Mouse (Mus musculus) hindbrain, postnatal 0 days (tissue): ENCODE results near the gene B4galnt1. TPM values are rescaled to one million over a fixed set of nuclear protein-coding genes. Genes with fewer than 3 reads are reported as not detected.

Experiments used
- ATAC-seq: fragments of 200-750 bp; cut with Nextera tagmentation; 2 replicates; pipeline ENCODE4 v1.8.0; 2017; ENCODE audit warnings: mild to moderate bottlenecking, moderate TSS enrichment, moderate library complexity
- DNase-seq: peaks from one replicate; pipeline ENCODE4 v3.0.0-alpha.2; 2015; ENCODE audit warnings: low spot score
- H3K27ac ChIP-seq: fragments of 300-500 bp; sonication (generic); 2 replicates; pipeline ENCODE4 v1.5.1; 2014; ENCODE audit warnings: mild to moderate bottlenecking
- H3K27me3 ChIP-seq: fragments of 300-500 bp; sonication (generic); 2 replicates; pipeline ENCODE4 v1.6.1; 2014; ENCODE audit warnings: low read length, mixed read lengths; ENCODE audit not compliant: insufficient read depth
- H3K36me3 ChIP-seq: fragments of 300-500 bp; sonication (generic); 2 replicates; pipeline ENCODE4 v1.6.1; 2014; ENCODE audit warnings: low read length, mixed read lengths; ENCODE audit not compliant: insufficient read depth
- H3K4me1 ChIP-seq: fragments of 300-500 bp; sonication (generic); 2 replicates; pipeline ENCODE4 v1.6.1; 2014; ENCODE audit warnings: antibody characterized with exemption, low read length, mixed read lengths; ENCODE audit not compliant: insufficient read depth
- H3K4me2 ChIP-seq: fragments of 300-500 bp; sonication (generic); 2 replicates; pipeline ENCODE4 v1.6.1; 2014; ENCODE audit warnings: low read depth, mild to moderate bottlenecking, low read length, moderate library complexity, mixed read lengths
- H3K4me3 ChIP-seq: fragments of 300-500 bp; sonication (generic); 2 replicates; pipeline ENCODE4 v1.5.1; 2014; ENCODE audit warnings: low read length
- H3K9ac ChIP-seq: fragments of 300-500 bp; sonication (generic); replicated peaks from 2 replicates; pipeline ENCODE4 v1.6.1; 2014; ENCODE audit warnings: mild to moderate bottlenecking, low read length, moderate library complexity, mixed read lengths
- H3K9me3 ChIP-seq: fragments of 300-500 bp; sonication (generic); 2 replicates; pipeline ENCODE4 v1.6.1; 2016; ENCODE audit warnings: low read length, mixed read lengths
- CTCF ChIP-seq: IDR thresholded peaks from 2 replicates; pipeline ENCODE4 v1.5.1; 2016; ENCODE audit warnings: antibody characterized with exemption, control low read depth, low read depth
- WGBS: fragments of 180-500 bp; shearing (Covaris S2); extraction: QIAGEN DNeasy Blood & Tissue Kit; methylation state at CpG from one replicate; pipeline ENCODE4 v1.1.7; 2014; 5-methylcytosine and 5-hydroxymethylcytosine counted together
- polyA plus RNA-seq: library from polyadenylated mRNA; unstranded; fragments of >200 nt; fragmentation: Nextera tagmentation; extraction: Ambion mirVana; gene quantifications from 2 replicates; pipeline ENCODE4 v1.2.1, GENCODE M21; 2015
- total RNA-seq: library from RNA; depleted of rRNA; stranded (reverse); fragments of >200 nt; gene quantifications from 2 replicates; pipeline ENCODE4 v1.2.3, GENCODE M21; 2014

B4galnt1 gene
- total and polyA plus RNA-seq, 2 experiments from 2014 or later = 65.3 to 112 TPM

GRCm38 (mm10) chr10:127178286-127179027 is 13.4 kb downstream of the B4galnt1 start:
- no peaks in the 10 kb centered on the region for H3K9me3 ChIP-seq
- no peak overlapping the region for H3K27ac ChIP-seq
- H3K27me3 ChIP-seq = peaks cover 21% of the 10 kb centered on the region
- H3K36me3 ChIP-seq = no peaks in the 10 kb centered on the region
- DNase-seq (no peak), ATAC-seq (no peak)
- peaks cover 9% of the 10 kb centered on the region for H3K4me1 ChIP-seq
- no peak for TF ChIP-seq CTCF
- peak overlapping the region; percentile 26 for H3K4me3 ChIP-seq
- 0 out of 2 replicates have a peak overlapping the region, but pooled peaks have one; percentile 21 for H3K9ac ChIP-seq
- H3K4me2 ChIP-seq = peak overlapping the region; percentile 59
- WGBS = 5% methylated on average over 41 of the region's 41 CpGs

GRCm38 (mm10) chr10:127179871-127180694 is 15.1 kb downstream of the B4galnt1 start, which contains the start of gene Slc26a10:
Slc26a10 (minus strand) TSS chr10:127180645.
- Histone ChIP-seq H3K36me3 (no peaks in the 10 kb centered on the region), H3K27me3 (peaks cover 21% of the 10 kb centered on the region), H3K27ac (no peak within 1 kb of the TSS), H3K9me3 (no peaks in the 10 kb centered on the region), H3K9ac (0 out of 2 replicates have a peak within 1 kb of the TSS, but pooled peaks have one; percentile 24), H3K4me3 (peak within 1 kb of the TSS; percentile 18), H3K4me1 (peaks cover 9% of the 10 kb centered on the region), H3K4me2 (peak within 1 kb of the TSS; percentile 47)
- peak; percentile 59 for DNase-seq
- 0 out of 2 replicates have a peak, but pooled peaks have one; percentile 21 for ATAC-seq
- 3% methylated on average over 31 of the region's 34 CpGs for WGBS
- TF ChIP-seq CTCF = no peak

GRCm38 (mm10) chr10:127180695-127181047 is 15.6 kb downstream of the B4galnt1 start:
- ATAC-seq (no peak), DNase-seq (no peak)
- H3K9ac ChIP-seq = no peak overlapping the region
- peaks cover 21% of the 10 kb centered on the region for H3K27me3 ChIP-seq
- H3K9me3 ChIP-seq = no peaks in the 10 kb centered on the region
- H3K4me3 ChIP-seq = no peak overlapping the region
- H3K4me2 ChIP-seq = peak overlapping the region; percentile 47; the same call in 1 of the 2 replicates
- 35% methylated on average over 3 of the region's 3 CpGs for WGBS
- no peak overlapping the region for H3K27ac ChIP-seq
- H3K36me3 ChIP-seq = no peaks in the 10 kb centered on the region
- peaks cover 9% of the 10 kb centered on the region for H3K4me1 ChIP-seq
- TF ChIP-seq CTCF = no peak

- 71% methylated on average over 6 of the region's 6 CpGs for WGBS
- no peaks in the 10 kb centered on the region for H3K36me3 ChIP-seq
- H3K9me3 ChIP-seq = no peaks in the 10 kb centered on the region
- no peak overlapping the region for H3K27ac ChIP-seq
- no peak overlapping the region for H3K4me3 ChIP-seq
- H3K4me2 ChIP-seq = no peak overlapping the region
- no peak overlapping the region for H3K9ac ChIP-seq
- no peak for DNase-seq
- no peak for TF ChIP-seq CTCF
- H3K4me1 ChIP-seq = peaks cover 9% of the 10 kb centered on the region
- H3K27me3 ChIP-seq = peaks cover 14% of the 10 kb centered on the region
- no peak for ATAC-seq
These were observed 16.5 kb downstream of the B4galnt1 start for GRCm38 (mm10) chr10:127181566-127181965.

GRCm38 (mm10) chr10:127182624-127183023 is 17.6 kb downstream of the B4galnt1 start:
- Histone ChIP-seq H3K4me3 (no peak overlapping the region), H3K36me3 (no peaks in the 10 kb centered on the region), H3K4me1 (peaks cover 9% of the 10 kb centered on the region), H3K9me3 (no peaks in the 10 kb centered on the region), H3K9ac (no peak overlapping the region), H3K27ac (no peak overlapping the region), H3K27me3 (peaks cover 13% of the 10 kb centered on the region), H3K4me2 (no peak overlapping the region)
- DNase-seq = no peak
- no peak for TF ChIP-seq CTCF
- ATAC-seq = no peak
- WGBS = 76% methylated on average over 4 of the region's 4 CpGs

GRCm38 (mm10) chr10:127183759-127184158 is 18.7 kb downstream of the B4galnt1 start:
- Histone ChIP-seq H3K36me3 (no peaks in the 10 kb centered on the region), H3K27ac (no peak overlapping the region), H3K9ac (no peak overlapping the region), H3K4me2 (no peak overlapping the region), H3K9me3 (no peaks in the 10 kb centered on the region), H3K4me3 (no peak overlapping the region), H3K27me3 (peaks cover 13% of the 10 kb centered on the region), H3K4me1 (no peaks in the 10 kb centered on the region; the same call in 1 of the 2 replicates)
- DNase-seq = no peak
- no peak for ATAC-seq
- 21% methylated on average over 20 of the region's 20 CpGs for WGBS
- TF ChIP-seq CTCF = 0 out of 2 replicates have a peak, but pooled peaks have one; percentile 4
